Mouse (Mus musculus): ENCODE data around the gene Lrrc10b.

The Lrrc10b gene

DNA sequence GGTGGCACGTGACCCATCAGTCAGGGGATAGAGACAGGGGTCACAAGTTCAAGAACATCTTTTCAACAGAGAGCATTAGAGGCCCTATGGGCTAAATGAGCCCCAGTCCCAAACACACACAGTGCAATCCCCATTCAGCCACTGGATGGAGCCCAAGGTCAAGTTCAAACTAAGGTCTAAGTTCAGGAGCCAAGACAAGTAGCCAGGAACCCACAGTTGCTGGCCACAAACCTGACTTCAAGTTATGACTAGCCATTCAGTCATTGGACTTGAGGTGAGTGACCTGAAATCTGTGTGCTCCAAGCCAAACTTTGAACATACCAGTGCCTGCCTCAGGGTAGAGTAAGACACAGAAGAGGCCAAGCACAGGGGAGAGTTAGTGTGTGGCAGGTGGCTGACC, 19.8 kb downstream of the Lrrc10b start:
- no peak for DNase-seq

DNA sequence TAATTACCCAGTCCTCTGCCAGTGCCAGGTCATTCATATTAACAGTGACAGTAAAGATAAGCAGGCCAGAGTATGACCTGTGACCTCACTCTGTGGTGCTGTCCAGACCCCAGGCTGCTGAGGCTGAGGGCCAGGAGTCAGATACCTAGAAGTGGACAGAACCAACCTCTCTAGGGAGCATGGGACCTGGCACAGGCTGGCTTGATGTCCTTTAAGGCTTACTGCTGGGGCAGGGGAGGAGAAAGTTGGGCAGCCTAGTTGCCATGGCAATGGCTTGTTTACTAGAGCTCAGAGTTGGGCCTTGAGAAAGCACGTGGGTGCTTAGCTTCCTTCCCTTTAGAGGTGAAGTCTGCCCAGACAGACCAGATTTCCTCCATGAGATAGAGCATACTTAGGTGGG, 20.5 kb downstream of the Lrrc10b start:
- no peak for DNase-seq

GRCm38 (mm10) chr19:10435908-10436307, 21.4 kb downstream of the Lrrc10b start:
- DNase-seq, result peak; percentile 67

GRCm38 (mm10) chr19:10434927-10435326, 22.3 kb downstream of the Lrrc10b start:
- DNase-seq, result no peak

GRCm38 (mm10) chr19:10433879-10434540, 23.3 kb downstream of the Lrrc10b start:
- DNase-seq, result no peak

GRCm38 (mm10) chr19:10433225-10433624, 24.0 kb downstream of the Lrrc10b start:
- DNase-seq, result no peak

DNA sequence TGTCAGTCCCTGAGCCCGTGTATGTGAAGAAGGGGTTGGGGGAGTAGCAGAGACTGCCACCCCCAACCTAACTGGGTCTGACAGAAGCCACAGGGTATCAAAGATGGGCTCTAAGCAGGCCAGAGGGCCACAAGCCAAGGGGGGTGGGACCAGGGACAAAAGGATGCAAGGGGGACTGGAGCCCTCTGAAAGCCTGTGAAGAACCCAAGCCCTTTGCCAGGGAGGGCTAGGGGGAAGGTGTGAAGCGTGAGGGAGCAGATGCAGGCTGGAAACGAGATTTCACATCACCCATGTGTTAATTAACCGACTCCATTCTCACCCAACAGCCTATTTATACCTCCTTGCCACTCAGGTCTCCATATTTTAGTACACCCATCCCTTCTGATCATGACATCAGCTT, 25.4 kb downstream of the Lrrc10b start:
- DNase-seq, result no peak

DNA sequence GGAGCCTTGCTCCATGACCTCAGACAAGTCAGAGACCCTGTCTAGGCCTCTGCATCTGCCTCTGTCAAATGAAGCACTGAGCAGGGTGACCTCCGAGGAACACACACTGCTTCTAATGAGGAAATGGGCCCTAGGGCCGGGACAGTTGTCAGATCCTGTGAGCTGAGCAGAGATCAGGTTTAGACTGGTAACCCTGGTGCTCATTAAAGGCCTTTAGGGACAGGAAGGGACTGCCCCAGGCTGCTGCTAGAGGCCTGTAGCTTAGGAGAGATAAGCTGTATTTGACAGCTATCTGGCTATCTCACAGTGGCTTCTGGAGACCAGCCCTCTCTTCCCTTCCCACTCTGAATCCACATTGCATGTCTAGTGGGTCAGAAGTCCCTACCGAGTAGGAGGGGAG, 25.9 kb downstream of the Lrrc10b start:
- no peak for DNase-seq

DNA sequence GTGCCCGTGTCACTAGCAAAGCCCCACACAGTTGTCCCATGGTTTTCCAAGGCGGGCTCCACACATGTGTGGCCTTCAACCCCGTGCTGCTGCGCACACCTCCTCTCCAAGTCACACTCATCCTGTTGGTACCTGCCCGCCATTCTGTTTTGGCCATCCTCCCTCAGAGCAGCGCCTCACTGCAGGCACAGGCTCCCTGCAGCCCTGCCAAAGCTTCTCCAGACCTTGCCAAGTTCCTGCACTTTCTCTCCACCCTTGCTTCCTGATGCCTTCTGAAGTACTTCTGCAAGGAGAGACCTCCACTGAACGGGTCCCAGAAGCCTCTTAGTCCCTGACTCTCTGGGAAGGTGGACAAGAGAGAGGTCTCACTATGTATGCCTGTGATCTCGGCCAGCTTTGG, 27.9 kb downstream of the Lrrc10b start:
- no peak for DNase-seq

DNA sequence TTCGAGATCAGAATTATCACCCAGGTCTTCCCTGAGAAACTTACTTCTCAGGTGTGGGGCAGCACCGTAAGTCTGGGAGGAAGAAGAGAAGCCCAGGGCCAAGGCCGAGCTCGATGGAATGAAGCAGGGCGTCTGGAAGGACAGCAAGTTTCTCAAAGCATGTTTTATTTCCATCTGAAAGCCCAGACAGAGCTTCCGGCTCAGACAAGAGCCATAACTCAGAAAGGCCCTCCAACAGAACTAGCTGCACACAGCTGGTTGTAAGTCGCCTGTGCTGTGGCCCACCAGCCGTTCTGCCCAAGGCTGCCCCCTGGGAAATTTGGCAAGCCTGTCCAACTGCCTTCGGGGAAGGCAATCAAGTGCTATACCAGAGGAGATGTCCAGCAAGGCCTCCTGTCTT, 29.8 kb downstream of the Lrrc10b start:
- DNase-seq, result no peak

- no peak for DNase-seq
Observed at GRCm38 (mm10) chr19:10426793-10427192, 30.5 kb downstream of the Lrrc10b start.

DNA sequence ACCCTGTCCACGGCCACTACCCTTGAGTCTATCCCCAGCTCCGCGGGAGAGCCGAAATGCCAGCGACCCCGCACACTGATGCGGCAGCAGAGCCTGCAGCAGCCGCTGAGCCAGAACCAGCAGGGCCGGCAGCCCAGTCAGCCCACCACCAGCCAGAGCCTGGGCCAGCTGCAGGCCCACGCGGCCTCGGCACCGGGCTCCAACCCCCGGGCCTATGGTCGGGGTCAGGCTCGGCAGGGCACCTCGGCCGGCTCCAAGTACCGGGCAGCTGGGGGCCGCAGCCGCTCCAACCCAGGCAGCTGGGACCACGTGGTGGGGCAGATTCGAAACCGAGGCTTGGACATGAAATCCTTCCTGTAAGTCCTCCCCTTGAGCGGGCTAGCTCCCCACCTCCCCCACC, 31.0 kb downstream of the Lrrc10b start:
- no peak for DNase-seq

GRCm38 (mm10) chr19:10425484-10426270, 31.6 kb downstream of the Lrrc10b start:
- DNase-seq, result no peak

DNA sequence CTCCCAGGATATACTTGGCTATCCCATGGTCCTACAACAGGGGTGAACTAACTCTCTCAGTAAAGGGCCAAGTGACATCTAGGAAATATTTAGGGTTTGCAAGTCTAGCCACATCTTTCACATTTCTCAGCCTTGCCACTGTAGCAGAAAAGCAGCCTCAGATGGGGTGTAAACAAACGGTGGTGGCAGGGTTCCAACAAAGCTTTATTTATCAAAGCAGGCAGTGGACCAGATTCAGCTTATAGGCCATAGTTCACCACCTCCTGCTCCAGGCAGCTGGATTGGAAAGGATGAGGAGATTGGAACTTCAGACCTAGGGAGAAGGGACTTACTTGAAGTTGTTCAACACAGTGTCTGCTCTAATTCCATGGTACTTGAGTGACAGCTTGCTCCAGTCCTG, 32.5 kb downstream of the Lrrc10b start:
- DNase-seq, result no peak

GRCm38 (mm10) chr19:10421986-10422976, 35.0 kb downstream of the Lrrc10b start:
- peak; percentile 22 for DNase-seq

GRCm38 (mm10) chr19:10417436-10417835, 39.8 kb downstream of the Lrrc10b start:
- no peak for DNase-seq

GRCm38 (mm10) chr19:10416889-10417288, 40.4 kb downstream of the Lrrc10b start:
- DNase-seq, result no peak

DNA sequence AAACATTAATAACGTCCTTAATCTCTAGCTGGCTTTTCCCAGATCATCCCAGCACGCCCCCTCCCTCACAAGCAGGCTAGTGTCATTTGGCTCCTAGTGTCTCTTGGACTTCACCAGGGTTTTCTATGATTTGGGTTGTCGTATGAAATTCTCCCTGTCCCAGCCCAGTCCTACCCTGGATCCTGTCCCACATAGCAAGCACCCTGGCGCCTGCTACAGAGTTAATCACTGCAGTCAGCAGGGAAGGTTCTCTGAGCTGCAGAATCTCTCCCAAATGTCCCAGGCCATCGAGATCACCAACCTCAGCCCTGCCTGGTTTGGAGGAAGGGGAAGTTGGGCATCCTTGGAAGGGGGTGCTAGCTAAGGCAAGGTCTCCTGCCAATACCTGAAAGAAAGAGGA, 41.8 kb downstream of the Lrrc10b start:
- DNase-seq, result no peak

DNA sequence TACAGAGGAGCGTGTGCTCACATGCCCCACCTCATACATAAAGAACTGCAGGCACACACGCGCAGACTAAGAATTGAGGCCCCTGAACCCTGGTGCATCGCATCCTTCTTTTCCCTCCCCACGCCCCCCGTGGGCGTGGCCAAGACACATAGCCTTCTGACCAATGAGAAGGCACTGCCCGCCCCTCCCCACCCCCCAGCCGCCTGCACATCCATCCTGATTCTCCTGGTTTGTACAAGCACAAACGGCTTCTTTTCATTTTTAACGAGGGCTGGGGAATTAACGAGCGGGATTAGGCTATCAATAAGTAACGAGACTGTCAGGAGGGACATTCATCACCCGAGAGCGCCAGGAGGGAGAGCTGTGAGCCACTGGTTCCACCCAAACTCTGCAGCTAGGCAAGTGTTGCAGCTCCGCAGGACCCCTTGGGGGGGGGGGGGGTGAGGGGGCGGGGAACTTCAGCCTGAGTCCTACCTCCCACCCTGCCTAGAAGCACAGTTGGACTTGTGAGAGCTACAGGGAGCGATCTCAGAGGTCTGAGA, 43.5 kb downstream of the Lrrc10b start:
- DNase-seq, result peak; percentile 42

Measured in thymus, postnatal 4 days (tissue).